Mouse (Mus musculus) gastrocnemius, adult 8-10 months (tissue): Measurements from ENCODE around the gene Pdia3. TPM values are rescaled to one million over a fixed set of nuclear protein-coding genes. Genes with fewer than 3 reads are reported as not detected.
"Not testable (repeated sequence)": the region's sequence is repeated elsewhere in the genome, so short reads cannot be mapped to it uniquely, and the experiment has no call there.

ENCODE experiments used
- DNase-seq, 2 experiments: peaks; one replicate each; pipeline ENCODE4 v3.0.0; 2022; ENCODE audit warnings: low spot score in 2 of 2
- microRNA-seq: library from miRNA; unstranded; fragments of <30 nt; microRNA quantifications from one replicate; pipeline ENCODE4 v1.2.0, GENCODE M21; 2022
- total RNA-seq, 4 experiments: library from RNA; stranded (reverse); gene quantifications; 2 replicates each; pipeline ENCODE4 v1.2.4; 2022

The Pdia3 gene
- total RNA-seq, 4 experiments from 2014 or later: 24.3 to 35.0 (median 30.9) TPM

GRCm38 (mm10) chr2:121475306-121475705 is 61.7 kb downstream of the Pdia3 start:
- not testable (repeated sequence) for DNase-seq

- no peak for DNase-seq
Measured at GRCm38 (mm10) chr2:121477491-121478266, 64.1 kb downstream of the Pdia3 start.

DNA sequence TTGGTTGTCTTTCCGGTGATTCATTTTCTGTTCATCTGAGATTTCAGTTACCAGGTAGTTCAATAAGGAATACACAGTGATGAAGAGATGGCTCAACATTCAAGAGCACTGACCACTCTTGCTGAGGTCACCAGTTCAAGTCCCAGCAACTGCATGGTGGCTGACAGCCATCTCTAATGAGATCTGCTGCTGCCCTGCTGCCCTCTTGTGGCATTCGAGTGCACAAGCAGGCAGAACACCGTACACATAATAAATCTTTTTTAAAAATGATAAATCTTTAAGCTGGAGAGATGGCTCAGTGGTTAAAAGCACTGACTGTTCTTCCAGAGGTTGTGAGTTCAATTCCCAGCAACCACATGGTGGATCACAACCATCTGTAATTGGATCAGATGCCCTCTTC is 66.9 kb downstream of the Pdia3 start:
- no peak for DNase-seq

- DNase-seq: not testable (repeated sequence)
Measured at GRCm38 (mm10) chr2:121480916-121481315, 67.3 kb downstream of the Pdia3 start.

DNA sequence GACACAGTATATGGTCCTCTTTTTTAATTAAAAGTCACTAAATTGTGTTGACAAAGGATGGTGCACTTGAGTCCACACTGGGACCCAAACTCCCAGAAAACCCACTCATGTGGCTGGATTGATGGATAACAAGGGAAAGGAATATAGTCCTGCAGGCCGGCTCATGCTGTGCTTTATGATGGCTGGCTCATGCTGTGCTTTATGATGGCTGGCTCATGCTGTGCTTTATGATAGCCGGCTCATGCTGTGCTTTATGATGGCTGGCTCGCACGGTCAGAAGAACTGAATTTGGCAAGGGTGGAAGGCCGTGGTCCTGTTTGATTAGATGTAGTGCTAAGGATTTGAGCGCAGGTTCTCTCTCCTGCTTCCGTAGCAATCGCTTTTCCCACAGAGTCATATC is 70.0 kb downstream of the Pdia3 start:
- DNase-seq: no peak

DNA sequence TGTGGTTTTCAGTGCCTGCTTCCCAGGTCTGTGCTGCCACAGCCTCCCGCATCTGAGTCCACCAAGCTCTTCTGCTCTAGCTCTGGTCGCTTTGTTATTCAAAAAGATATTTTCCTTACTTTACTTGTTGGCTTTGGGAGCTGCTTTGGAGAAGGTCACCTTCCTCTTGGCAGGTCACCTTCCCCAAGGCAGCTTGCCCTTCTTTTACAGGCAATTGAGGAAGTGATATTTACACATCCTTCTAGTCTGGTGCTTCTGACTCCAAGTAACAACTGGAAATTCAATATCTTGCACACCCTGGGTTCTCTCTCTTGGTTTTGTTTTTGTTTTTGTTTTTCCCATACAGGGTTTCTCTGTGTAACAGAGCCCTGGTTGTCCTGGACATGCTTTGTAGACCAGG is 70.8 kb downstream of the Pdia3 start:
- not testable (repeated sequence) for DNase-seq

Small RNAs within 50 kb of the gene (microRNA-seq; reads per million reads assigned to microRNA genes)
- not detected for gene Gm22953

Other genes with a start within 250 kb of the Pdia3 start
- 10 to 100 TPM; 10.2 to 16.5 (median 11.7) TPM for gene Tubgcp4, start 243.1 kb upstream of the Pdia3 start, total RNA-seq
- 1 to 10 TPM; 3.8 to 4.9 (median 4.5) TPM for gene Zscan29, start 242.7 kb upstream of the Pdia3 start, total RNA-seq
- gene Trp53bp1, start 142.4 kb upstream of the Pdia3 start, total RNA-seq: 10 to 100 TPM; 16.4 to 33.0 (median 23.5) TPM
- 10 to 100 TPM in 3 of 4 experiments, 1 to 10 TPM in 1; 7.9 to 12.2 (median 10.8) TPM for gene Map1a, start 124.2 kb upstream of the Pdia3 start, total RNA-seq
- gene Ppip5k1, start 58.4 kb upstream of the Pdia3 start, total RNA-seq: 100 to 1,000 TPM in 2 of 4 experiments, 10 to 100 TPM in 2; 97.7 to 103 (median 99.7) TPM
- gene Ckmt1, start 56.1 kb upstream of the Pdia3 start, total RNA-seq: under 1 TPM in 1 of 4 experiments, not detected in 3; 0.48 TPM
- not detected for gene Strc, start 26.6 kb upstream of the Pdia3 start, total RNA-seq
- 1 to 10 TPM; 1.4 to 3.1 (median 2.2) TPM for gene Catsper2, start within 50 bp of the Pdia3 start, total RNA-seq
- gene Ell3, start 30.5 kb downstream of the Pdia3 start, total RNA-seq: not detected
- 100 to 1,000 TPM; 236 to 312 (median 279) TPM for gene Serf2, start 35.4 kb downstream of the Pdia3 start, total RNA-seq
- gene Hypk, start 39.5 kb downstream of the Pdia3 start, total RNA-seq: 10 to 100 TPM; 11.3 to 27.6 (median 16.6) TPM
- gene Serinc4, start 43.0 kb downstream of the Pdia3 start, total RNA-seq: not detected
- gene Mfap1b, start 60.3 kb downstream of the Pdia3 start, total RNA-seq: 10 to 100 TPM; 18.7 to 27.0 (median 23.0) TPM
- gene Mfap1a, start 92.9 kb downstream of the Pdia3 start, total RNA-seq: 10 to 100 TPM; 15.1 to 21.0 (median 16.4) TPM
- 1 to 10 TPM; 1.2 to 1.9 (median 1.7) TPM for gene Wdr76, start 92.9 kb downstream of the Pdia3 start, total RNA-seq